Mouse (Mus musculus) myocyte (in vitro differentiated cells): ENCODE results near the gene Myo1d.

ENCODE experiments used
- MAX ChIP-seq: IDR thresholded peaks from one replicate; pipeline ENCODE4 v1.6.1; 2011; ENCODE audit warnings: low read depth, mild to moderate bottlenecking, control low read depth
- POLR2A ChIP-seq: IDR thresholded peaks from one replicate; pipeline ENCODE4 v1.6.1; 2011; ENCODE audit warnings: low read depth, mild to moderate bottlenecking, control low read depth, moderate library complexity; ENCODE audit not compliant: insufficient read length
- POLR2AphosphoS2 ChIP-seq: IDR thresholded peaks from one replicate; pipeline ENCODE4 v1.6.1; 2011; ENCODE audit warnings: low read depth, control low read depth; ENCODE audit not compliant: insufficient read length
- SRF ChIP-seq: IDR thresholded peaks from one replicate; pipeline ENCODE4 v1.6.1; 2011; ENCODE audit warnings: low read depth; ENCODE audit not compliant: control insufficient read depth, insufficient read length
- TCF12 ChIP-seq: IDR thresholded peaks from one replicate; pipeline ENCODE4 v1.6.1; 2011; ENCODE audit warnings: mild to moderate bottlenecking, control low read depth; ENCODE audit not compliant: poor library complexity, insufficient read depth, severe bottlenecking
- TCF3 ChIP-seq: IDR thresholded peaks from one replicate; pipeline ENCODE4 v1.6.1; 2011; ENCODE audit warnings: low read depth, control low read depth; ENCODE audit not compliant: insufficient read length

DNA sequence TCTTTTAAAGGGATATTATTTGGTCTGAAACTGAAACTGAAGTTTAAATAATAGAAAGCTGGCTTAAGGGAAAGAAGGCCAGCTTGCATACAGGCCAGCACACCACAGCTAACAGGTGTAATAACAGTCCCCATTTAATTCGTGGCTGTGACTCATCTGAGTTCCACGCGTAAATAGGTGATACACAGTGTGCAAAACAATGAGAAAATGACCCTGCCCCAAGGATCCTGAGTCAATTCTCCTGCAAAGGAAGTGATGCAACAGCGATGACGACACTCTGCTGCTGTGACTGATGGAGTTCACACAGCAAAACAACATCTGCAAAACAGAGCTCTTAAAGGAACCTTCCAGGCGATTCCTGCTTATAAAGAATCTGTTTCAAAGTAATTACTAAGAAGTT is 68.5 kb downstream of the Myo1d start:
- TF ChIP-seq POLR2A (no peak), TCF3 (no peak), MAX (no peak), POLR2AphosphoS2 (no peak), TCF12 (no peak), SRF (no peak)
